Mouse (Mus musculus): ENCODE results near the gene Klhl35. TPM values are rescaled to one million over a fixed set of nuclear protein-coding genes. Genes with fewer than 3 reads are reported as not detected.

Gene Klhl35
- total and polyA plus RNA-seq, 2 experiments from 2014 or later = 0.59 to 1.6 TPM

DNA sequence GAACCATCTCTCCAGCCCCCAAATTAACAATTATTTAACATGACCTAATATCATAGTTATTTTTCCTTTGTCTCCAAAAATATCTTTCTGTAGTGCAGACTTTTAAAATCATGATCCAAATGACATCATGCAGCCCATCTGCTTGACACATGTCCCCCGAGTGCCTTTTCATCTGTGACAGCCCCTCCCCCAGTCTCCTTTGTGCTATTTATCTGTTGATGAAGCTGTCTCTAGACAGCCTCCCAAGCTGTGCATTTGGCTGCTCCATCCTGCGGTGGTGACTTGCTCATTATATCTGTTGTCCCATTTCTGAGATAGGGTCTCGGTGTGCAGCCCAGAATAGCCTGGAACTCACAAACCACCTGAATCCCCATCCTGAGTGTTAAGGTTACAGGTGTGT, 16.1 kb upstream of the Klhl35 start:
- H3K4me1 ChIP-seq (ENCODE audit: control insufficient read depth, insufficient read depth) = no peaks in the 10 kb centered on the region
- no peak overlapping the region for H3K9ac ChIP-seq (replicated peaks; ENCODE audit: low read depth, low read length)
- no peak overlapping the region for H3K27ac ChIP-seq (ENCODE audit: low read depth)
- 35% methylated on average over 3 of the region's 3 CpGs for WGBS
- no peak for TF ChIP-seq CTCF (IDR thresholded peaks at IDR 0.05; ENCODE audit: low read depth)
- TF ChIP-seq EP300 (IDR thresholded peaks at IDR 0.05; ENCODE audit: low read depth) = no peak
- ATAC-seq (ENCODE audit: insufficient read depth, low read depth) (no peak), DNase-seq (ENCODE audit: low spot score) (no peak)
- no peak overlapping the region for H3K4me3 ChIP-seq (ENCODE audit: low read depth, low read length)
- H3K9me3 ChIP-seq (replicated peaks; ENCODE audit: control insufficient read depth, low read length) = no peaks in the 10 kb centered on the region
- H3K36me3 ChIP-seq (replicated peaks; ENCODE audit: control insufficient read depth, insufficient read depth, low read length) = peaks cover 6% of the 10 kb centered on the region
- H3K4me2 ChIP-seq (ENCODE audit: low read depth, low read length) = no peak overlapping the region
- H3K27me3 ChIP-seq (ENCODE audit: control insufficient read depth, insufficient read depth, low read length) = no peaks in the 10 kb centered on the region

DNA sequence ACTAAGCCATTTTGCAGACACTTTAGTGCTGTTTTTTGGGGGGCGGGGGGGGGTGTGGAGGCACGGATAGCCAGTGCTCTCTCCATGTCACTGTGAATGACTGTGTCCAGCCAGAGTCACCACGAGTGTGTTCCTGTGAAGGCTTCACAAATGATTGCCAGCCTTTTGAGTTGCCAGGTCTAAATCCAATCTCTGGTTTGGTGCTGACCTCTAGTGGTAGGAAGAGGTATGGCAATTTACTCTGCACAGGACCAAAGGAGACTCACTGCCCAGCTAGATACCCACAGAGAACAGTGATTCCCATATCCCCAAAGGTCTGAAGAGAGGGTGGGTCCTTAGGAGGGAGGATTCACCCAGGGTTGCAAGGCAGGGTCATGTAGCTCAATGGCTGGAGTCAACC, 15.1 kb upstream of the Klhl35 start:
- Histone ChIP-seq H3K27ac (ENCODE audit: low read depth) (no peak overlapping the region), H3K9ac (replicated peaks; ENCODE audit: low read depth, low read length) (no peak overlapping the region), H3K27me3 (ENCODE audit: control insufficient read depth, insufficient read depth, low read length) (no peaks in the 10 kb centered on the region), H3K36me3 (replicated peaks; ENCODE audit: control insufficient read depth, insufficient read depth, low read length) (peaks cover 5% of the 10 kb centered on the region), H3K4me3 (ENCODE audit: low read depth, low read length) (no peak overlapping the region), H3K4me1 (ENCODE audit: control insufficient read depth, insufficient read depth) (no peaks in the 10 kb centered on the region), H3K9me3 (replicated peaks; ENCODE audit: control insufficient read depth, low read length) (no peaks in the 10 kb centered on the region), H3K4me2 (ENCODE audit: low read depth, low read length) (no peak overlapping the region)
- peak; percentile 32; the same call in 1 of the 2 replicates for ATAC-seq (ENCODE audit: insufficient read depth, low read depth)
- TF ChIP-seq EP300 (IDR thresholded peaks at IDR 0.05; ENCODE audit: low read depth) (no peak), CTCF (IDR thresholded peaks at IDR 0.05; ENCODE audit: low read depth) (peak; percentile 96)
- WGBS = 2% methylated on average over 3 of the region's 3 CpGs
- DNase-seq (ENCODE audit: low spot score) = peak; percentile 83

DNA sequence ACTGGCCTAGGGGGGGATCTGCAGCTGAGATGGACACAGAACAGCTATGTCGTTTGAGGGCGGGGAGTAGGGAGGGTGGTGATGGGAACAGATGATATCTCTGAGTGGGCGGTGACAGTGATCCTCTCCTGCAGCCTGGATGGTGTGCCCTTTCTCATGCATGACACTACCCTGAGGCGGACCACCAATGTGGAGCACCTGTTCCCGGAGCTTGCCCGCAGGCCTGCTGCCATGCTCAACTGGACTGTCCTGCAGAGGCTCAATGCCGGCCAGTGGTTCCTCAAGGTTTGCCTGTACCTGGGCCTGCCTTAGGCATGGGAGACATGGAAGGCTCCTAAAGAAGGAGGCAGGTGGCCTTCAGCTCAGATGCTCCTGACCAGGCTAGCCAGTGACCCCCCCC, 12.9 kb upstream of the Klhl35 start:
- Histone ChIP-seq H3K4me1 (ENCODE audit: control insufficient read depth, insufficient read depth) (no peaks in the 10 kb centered on the region), H3K9me3 (replicated peaks; ENCODE audit: control insufficient read depth, low read length) (no peaks in the 10 kb centered on the region), H3K9ac (replicated peaks; ENCODE audit: low read depth, low read length) (no peak overlapping the region), H3K4me3 (ENCODE audit: low read depth, low read length) (no peak overlapping the region), H3K27me3 (ENCODE audit: control insufficient read depth, insufficient read depth, low read length) (no peaks in the 10 kb centered on the region), H3K36me3 (replicated peaks; ENCODE audit: control insufficient read depth, insufficient read depth, low read length) (peaks cover 14% of the 10 kb centered on the region), H3K27ac (ENCODE audit: low read depth) (no peak overlapping the region), H3K4me2 (ENCODE audit: low read depth, low read length) (no peak overlapping the region)
- no peak for ATAC-seq (ENCODE audit: insufficient read depth, low read depth)
- no peak for TF ChIP-seq EP300 (IDR thresholded peaks at IDR 0.05; ENCODE audit: low read depth)
- no peak for TF ChIP-seq CTCF (IDR thresholded peaks at IDR 0.05; ENCODE audit: low read depth)
- WGBS = 62% methylated on average over 7 of the region's 7 CpGs
- DNase-seq (ENCODE audit: low spot score) = no peak

GRCm38 (mm10) chr7:99454044-99454443, 11.8 kb upstream of the Klhl35 start:
- WGBS = 76% methylated on average over 4 of the region's 4 CpGs
- no peaks in the 10 kb centered on the region for H3K9me3 ChIP-seq (replicated peaks; ENCODE audit: control insufficient read depth, low read length)
- ATAC-seq (ENCODE audit: insufficient read depth, low read depth) = no peak
- peaks cover 17% of the 10 kb centered on the region for H3K36me3 ChIP-seq (replicated peaks; ENCODE audit: control insufficient read depth, insufficient read depth, low read length)
- DNase-seq (ENCODE audit: low spot score) = no peak
- H3K27ac ChIP-seq (ENCODE audit: low read depth) = no peak overlapping the region
- no peak overlapping the region for H3K4me2 ChIP-seq (ENCODE audit: low read depth, low read length)
- TF ChIP-seq EP300 (IDR thresholded peaks at IDR 0.05; ENCODE audit: low read depth) (no peak), CTCF (IDR thresholded peaks at IDR 0.05; ENCODE audit: low read depth) (no peak)
- no peak overlapping the region for H3K9ac ChIP-seq (replicated peaks; ENCODE audit: low read depth, low read length)
- H3K4me1 ChIP-seq (ENCODE audit: control insufficient read depth, insufficient read depth) = no peaks in the 10 kb centered on the region
- H3K27me3 ChIP-seq (ENCODE audit: control insufficient read depth, insufficient read depth, low read length) = no peaks in the 10 kb centered on the region
- no peak overlapping the region for H3K4me3 ChIP-seq (ENCODE audit: low read depth, low read length)

DNA sequence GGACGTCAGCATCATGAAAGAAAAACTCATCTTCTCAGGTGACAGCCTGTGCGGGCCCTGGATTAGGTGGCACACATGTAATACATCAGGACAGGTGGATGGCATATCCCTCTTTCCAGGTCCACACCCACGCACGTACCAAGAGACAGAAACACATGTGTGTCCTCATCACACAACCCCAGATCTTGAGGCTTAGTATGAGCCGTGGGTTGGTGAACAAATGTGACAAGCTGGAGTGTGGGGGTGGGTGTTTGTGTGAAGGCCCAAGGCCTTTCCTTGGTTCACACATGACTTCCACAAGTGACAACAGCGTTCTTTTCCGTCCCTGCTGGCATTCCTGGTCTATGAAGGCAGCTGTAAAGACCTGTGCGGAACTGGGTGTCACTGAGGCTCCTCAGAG, 7.0 kb upstream of the Klhl35 start:
- Histone ChIP-seq H3K9me3 (replicated peaks; ENCODE audit: control insufficient read depth, low read length) (no peaks in the 10 kb centered on the region), H3K4me2 (ENCODE audit: low read depth, low read length) (no peak overlapping the region), H3K27ac (ENCODE audit: low read depth) (no peak overlapping the region), H3K36me3 (replicated peaks; ENCODE audit: control insufficient read depth, insufficient read depth, low read length) (peaks cover 42% of the 10 kb centered on the region), H3K4me1 (ENCODE audit: control insufficient read depth, insufficient read depth) (no peaks in the 10 kb centered on the region), H3K27me3 (ENCODE audit: control insufficient read depth, insufficient read depth, low read length) (no peaks in the 10 kb centered on the region), H3K9ac (replicated peaks; ENCODE audit: low read depth, low read length) (no peak overlapping the region), H3K4me3 (ENCODE audit: low read depth, low read length) (no peak overlapping the region)
- TF ChIP-seq CTCF (IDR thresholded peaks at IDR 0.05; ENCODE audit: low read depth) (no peak), EP300 (IDR thresholded peaks at IDR 0.05; ENCODE audit: low read depth) (no peak)
- 84% methylated on average over 8 of the region's 8 CpGs for WGBS
- ATAC-seq (ENCODE audit: insufficient read depth, low read depth) (no peak), DNase-seq (ENCODE audit: low spot score) (no peak)

GRCm38 (mm10) chr7:99459888-99460652, 5.7 kb upstream of the Klhl35 start:
- ATAC-seq (ENCODE audit: insufficient read depth, low read depth) = no peak
- H3K36me3 ChIP-seq (replicated peaks; ENCODE audit: control insufficient read depth, insufficient read depth, low read length) = peaks cover 42% of the 10 kb centered on the region
- no peaks in the 10 kb centered on the region for H3K9me3 ChIP-seq (replicated peaks; ENCODE audit: control insufficient read depth, low read length)

More at GRCm38 (mm10) chr7:99459888-99460652, 5.7 kb upstream of the Klhl35 start:
- no peaks in the 10 kb centered on the region for H3K27me3 ChIP-seq (ENCODE audit: control insufficient read depth, insufficient read depth, low read length)
- TF ChIP-seq EP300 (IDR thresholded peaks at IDR 0.05; ENCODE audit: low read depth) = no peak
- TF ChIP-seq CTCF (IDR thresholded peaks at IDR 0.05; ENCODE audit: low read depth) = no peak
- no peak overlapping the region for H3K9ac ChIP-seq (replicated peaks; ENCODE audit: low read depth, low read length)
- no peak overlapping the region for H3K27ac ChIP-seq (ENCODE audit: low read depth)
- DNase-seq (ENCODE audit: low spot score) = no peak
- no peak overlapping the region for H3K4me3 ChIP-seq (ENCODE audit: low read depth, low read length)
- H3K4me1 ChIP-seq (ENCODE audit: control insufficient read depth, insufficient read depth) = no peaks in the 10 kb centered on the region
- WGBS = 89% methylated on average over 15 of the region's 15 CpGs
- no peak overlapping the region for H3K4me2 ChIP-seq (ENCODE audit: low read depth, low read length)

All from heart, postnatal 0 days (tissue).